Mouse (Mus musculus) ES-E14 (cell line): ENCODE results near the gene Zbtb20.

Experiments used
- MAFK ChIP-seq: IDR thresholded peaks from 2 replicates; pipeline ENCODE4 v1.6.1; 2014; ENCODE audit warnings: mild to moderate bottlenecking, low read depth, low read length, inconsistent platforms; ENCODE audit not compliant: insufficient read depth
- ZC3H11A ChIP-seq: IDR thresholded peaks from 2 replicates; pipeline ENCODE4 v1.6.1; 2012; ENCODE audit warnings: low read depth, mild to moderate bottlenecking, inconsistent platforms, low read length, borderline replicate concordance
- ZNF384 ChIP-seq: IDR thresholded peaks from 2 replicates; pipeline ENCODE4 v1.6.1; 2012; ENCODE audit warnings: low read depth, low read length, inconsistent platforms

DNA sequence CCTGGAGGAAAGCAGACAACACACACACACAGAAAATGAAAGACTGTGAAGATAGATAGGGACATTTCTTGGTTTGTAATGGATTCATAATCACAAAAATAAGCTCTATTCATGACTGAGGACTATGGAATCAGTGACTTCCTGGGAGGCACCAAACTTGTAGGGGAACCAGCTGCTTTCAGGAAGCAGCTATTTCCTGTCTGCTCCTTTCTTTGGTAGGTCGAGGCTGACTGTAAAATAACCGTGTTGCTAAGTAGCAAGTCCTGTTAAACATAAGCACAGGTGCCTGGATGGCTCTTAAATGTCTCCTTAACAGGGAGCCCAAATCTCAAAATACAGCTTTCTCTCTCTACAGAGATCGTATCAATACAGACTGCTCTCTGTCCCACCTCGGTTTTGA, 749.2 kb downstream of the Zbtb20 start:
- TF ChIP-seq ZC3H11A (no peak), ZNF384 (no peak), MAFK (no peak)
